Mouse (Mus musculus) layer of hippocampus, adult 8-10 months (tissue): ENCODE results near the gene Dgat2. TPM values are rescaled to one million over a fixed set of nuclear protein-coding genes. Genes with fewer than 3 reads are reported as not detected.

Experiments
- DNase-seq, 2 experiments: peaks; one replicate each; pipeline ENCODE4 v3.0.0; 2022; ENCODE audit warnings: low spot score in 2 of 2
- total RNA-seq, 4 experiments: library from RNA; stranded (reverse); gene quantifications; 2 replicates each; pipeline ENCODE4 v1.2.4; 2022

The Dgat2 gene
- total RNA-seq, 4 experiments from 2014 or later = 80.9 to 89.3 (median 85.5) TPM

- DNase-seq = no peak
These were observed 11.4 kb upstream of the Dgat2 start for GRCm38 (mm10) chr7:99193926-99194325.

- DNase-seq = no peak
These were observed 8.9 kb upstream of the Dgat2 start for GRCm38 (mm10) chr7:99191411-99191810.

- DNase-seq = no peak
These were observed 7.4 kb upstream of the Dgat2 start for GRCm38 (mm10) chr7:99189885-99190284.

GRCm38 (mm10) chr7:99188630-99189029, 6.1 kb upstream of the Dgat2 start:
- no peak for DNase-seq

GRCm38 (mm10) chr7:99187451-99187850, 4.9 kb upstream of the Dgat2 start:
- DNase-seq = no peak

GRCm38 (mm10) chr7:99185405-99185804, 2.9 kb upstream of the Dgat2 start:
- DNase-seq = no peak

- DNase-seq = no peak
These were observed 1.2 kb upstream of the Dgat2 start for GRCm38 (mm10) chr7:99183751-99184150.

GRCm38 (mm10) chr7:99181619-99182431, 694 bp downstream of the Dgat2 start:
- DNase-seq = peak in 1 of 2 experiments; percentile 37

GRCm38 (mm10) chr7:99180162-99180561, 2.4 kb downstream of the Dgat2 start:
- no peak for DNase-seq

- no peak for DNase-seq
These were observed 3.2 kb downstream of the Dgat2 start for GRCm38 (mm10) chr7:99179271-99179670.

- no peak for DNase-seq
These were observed 5.1 kb downstream of the Dgat2 start for GRCm38 (mm10) chr7:99177386-99177785.

- DNase-seq = no peak
These were observed 6.9 kb downstream of the Dgat2 start for GRCm38 (mm10) chr7:99175666-99176065.

GRCm38 (mm10) chr7:99175118-99175517, 7.4 kb downstream of the Dgat2 start:
- DNase-seq = no peak

GRCm38 (mm10) chr7:99174006-99174405, 8.5 kb downstream of the Dgat2 start:
- no peak for DNase-seq

GRCm38 (mm10) chr7:99172898-99173297, 9.6 kb downstream of the Dgat2 start:
- DNase-seq = no peak

- no peak for DNase-seq
These were observed 10.6 kb downstream of the Dgat2 start for GRCm38 (mm10) chr7:99171730-99172463.

GRCm38 (mm10) chr7:99170519-99170918, 12.0 kb downstream of the Dgat2 start:
- no peak for DNase-seq

- DNase-seq = no peak
These were observed 12.7 kb downstream of the Dgat2 start for GRCm38 (mm10) chr7:99169717-99170403.

GRCm38 (mm10) chr7:99168756-99169155, 13.8 kb downstream of the Dgat2 start:
- DNase-seq = no peak

- no peak for DNase-seq
These were observed 14.6 kb downstream of the Dgat2 start for GRCm38 (mm10) chr7:99167939-99168338.

GRCm38 (mm10) chr7:99166159-99166558, 16.4 kb downstream of the Dgat2 start:
- DNase-seq = no peak

- no peak for DNase-seq
These were observed 17.6 kb downstream of the Dgat2 start for GRCm38 (mm10) chr7:99164873-99165410.
